Mouse (Mus musculus) megakaryocyte, embryonic 14.5 days (primary cell): ENCODE measurements around the gene Patl2.

Experiments used
- FLI1 ChIP-seq: IDR thresholded peaks from 2 replicates; pipeline ENCODE4 v1.6.1; 2012; ENCODE audit warnings: low read length, inconsistent platforms, mixed read lengths
- GATA1 ChIP-seq: IDR thresholded peaks from 3 replicates; pipeline ENCODE4 v1.6.1; 2012; ENCODE audit warnings: mixed read lengths, low read length, inconsistent platforms, borderline replicate concordance

GRCm38 (mm10) chr2:122230395-122230794, 44.4 kb upstream of the Patl2 start:
- TF ChIP-seq FLI1: no peak
- TF ChIP-seq GATA1: no peak
